Mouse (Mus musculus): ENCODE results near the gene Nup37. TPM values are rescaled to one million over a fixed set of nuclear protein-coding genes. Genes with fewer than 3 reads are reported as not detected.

Nup37 gene
- 1 to 10 TPM; 7.7 to 9.5 (median 8.2) TPM for total RNA-seq (2022)

DNA sequence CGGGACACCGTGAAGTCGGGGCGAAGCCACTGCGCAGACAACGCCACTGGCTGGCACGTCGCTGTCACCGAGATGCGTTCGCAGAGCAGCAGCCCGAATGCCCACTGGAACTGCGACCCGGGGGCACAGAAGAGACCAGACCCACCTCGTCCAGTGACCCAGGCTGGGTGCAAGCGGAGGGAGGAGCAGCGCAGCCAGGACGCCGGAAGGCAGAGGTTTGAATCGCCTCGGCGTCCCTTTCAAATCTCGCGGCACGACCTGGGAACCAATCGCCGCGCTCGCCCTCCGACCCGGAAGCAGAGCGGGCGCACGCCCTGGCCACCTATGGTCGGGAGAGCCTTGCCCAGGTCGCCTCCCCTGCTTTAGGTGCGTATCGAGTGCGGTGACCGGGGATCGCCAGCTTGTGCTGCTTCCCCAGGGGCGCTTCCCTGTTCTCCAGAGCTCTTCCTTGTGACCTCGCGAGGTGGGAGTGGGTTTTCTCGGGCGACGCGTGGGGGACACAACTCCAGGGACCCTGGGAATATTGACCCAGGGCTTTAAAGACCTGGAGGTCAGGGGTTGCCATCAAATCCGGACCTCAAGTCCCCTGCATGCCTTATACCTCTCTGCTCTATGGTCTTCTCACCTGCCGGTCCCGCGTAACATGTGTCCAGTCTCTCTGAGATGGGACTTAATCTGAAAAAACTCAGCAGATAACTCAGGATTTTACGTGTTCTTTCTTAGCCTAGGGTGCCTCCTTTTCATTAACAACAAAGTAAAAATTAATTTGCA, at the start of gene Nup37, which contains the start of gene Parpbp:
Gene Nup37, plus strand, starts transcription at position 286 of the 771 bp plus-strand sequence.
Gene Parpbp, minus strand, starts transcription at position 235 of the 771 bp plus-strand sequence.
- peak; percentile 68 to 81 for DNase-seq (ENCODE audit: low spot score in 2 of 2)

DNA sequence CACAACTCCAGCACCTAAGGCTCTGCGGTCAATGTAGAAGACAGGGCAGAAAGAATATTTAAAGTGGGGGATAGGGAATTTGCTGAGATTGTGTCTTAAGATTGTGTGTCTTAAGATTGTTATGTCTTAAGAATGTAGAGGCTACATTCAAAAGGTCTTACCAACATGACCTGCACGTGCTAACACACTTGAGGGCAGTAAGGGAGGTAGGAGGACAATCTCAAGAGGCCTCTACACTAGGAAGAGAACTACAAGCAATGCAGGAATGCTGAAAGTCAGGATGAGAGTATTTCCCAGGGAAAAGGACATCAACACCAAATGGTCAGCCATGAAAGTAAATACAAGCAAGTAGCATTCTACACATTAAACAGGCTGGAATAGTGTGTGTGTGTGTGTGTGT, 40.6 kb upstream of the Nup37 start:
- no peak for DNase-seq (ENCODE audit: low spot score in 2 of 2)

DNA sequence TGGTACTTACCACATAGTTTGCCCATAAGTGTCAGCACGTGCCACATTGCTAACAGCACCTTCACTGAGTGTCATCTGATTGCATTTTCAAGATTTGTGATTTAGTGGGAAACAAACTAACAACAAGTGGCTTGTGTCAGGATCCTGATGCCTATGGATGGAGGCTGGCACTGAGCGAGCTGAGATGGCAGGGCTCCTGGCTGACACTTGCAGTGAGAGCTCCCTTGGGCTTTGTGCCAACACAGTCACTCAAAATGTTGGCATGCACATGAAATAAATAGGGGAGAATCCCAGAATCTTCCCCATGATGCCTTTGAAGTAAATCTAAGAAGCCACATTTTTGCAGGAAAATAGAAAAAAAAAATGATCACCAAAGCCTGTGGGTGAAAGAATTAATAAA, 33.5 kb upstream of the Nup37 start:
- DNase-seq (ENCODE audit: low spot score in 2 of 2): no peak

DNA sequence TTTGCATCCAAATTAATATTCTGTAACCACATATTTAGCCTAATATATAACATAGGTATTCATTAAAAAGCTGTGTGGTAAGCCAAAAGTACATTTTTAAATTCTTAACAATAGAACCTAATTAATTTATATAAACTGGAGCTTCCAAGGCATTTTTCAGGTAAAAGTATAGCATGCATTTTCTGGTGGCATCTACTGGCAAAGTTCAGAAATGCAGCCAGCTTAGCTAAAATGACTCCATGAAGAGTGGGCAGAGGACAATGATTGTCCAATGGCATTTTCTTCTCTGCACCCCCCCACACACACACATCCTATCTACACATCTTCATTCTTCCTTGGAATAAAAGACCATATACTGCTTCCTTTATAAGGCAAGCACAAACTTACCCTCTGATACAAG, 27.1 kb upstream of the Nup37 start:
- DNase-seq (ENCODE audit: low spot score in 2 of 2): no peak

DNA sequence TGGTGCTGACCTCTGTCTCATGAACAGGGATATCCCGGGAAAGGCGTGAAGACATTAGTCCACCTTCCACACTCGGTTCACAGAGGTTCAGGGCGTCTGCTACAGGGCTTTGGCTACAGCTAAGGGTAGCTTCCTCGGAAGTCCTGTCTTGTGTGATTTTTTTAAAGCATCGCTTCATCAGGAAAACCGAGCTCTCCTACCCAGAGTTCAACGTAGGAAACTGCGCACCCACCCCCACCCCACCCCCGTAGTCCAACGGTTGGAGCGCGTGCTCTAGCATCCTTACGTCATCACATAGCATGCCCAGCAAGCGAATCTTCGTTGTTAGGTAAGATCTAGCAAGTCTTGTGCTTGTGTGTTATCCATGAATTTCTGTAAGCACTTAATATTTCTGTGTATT, 11.2 kb upstream of the Nup37 start:
- no peak for DNase-seq (ENCODE audit: low spot score in 2 of 2)

DNA sequence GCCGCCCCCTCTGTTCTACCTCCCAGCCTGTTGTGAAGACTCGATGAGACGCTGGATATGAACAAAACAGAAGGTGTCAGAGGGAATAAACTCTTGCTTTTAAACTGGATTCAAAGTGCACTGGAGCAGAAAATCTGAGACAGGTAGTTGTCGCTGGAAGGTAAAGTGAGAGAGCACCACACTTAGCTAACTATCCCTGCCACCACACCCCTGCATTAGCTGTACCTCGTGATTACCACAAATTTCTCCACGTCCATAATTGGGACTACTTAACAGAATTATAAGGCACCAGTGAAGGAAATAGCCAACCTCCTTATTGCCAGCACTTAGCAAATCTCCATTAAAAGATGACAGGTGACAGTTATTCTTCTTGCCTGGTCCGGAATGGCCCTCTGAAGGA, 605 bp upstream of the Nup37 start:
- no peak for DNase-seq (ENCODE audit: low spot score in 2 of 2)

DNA sequence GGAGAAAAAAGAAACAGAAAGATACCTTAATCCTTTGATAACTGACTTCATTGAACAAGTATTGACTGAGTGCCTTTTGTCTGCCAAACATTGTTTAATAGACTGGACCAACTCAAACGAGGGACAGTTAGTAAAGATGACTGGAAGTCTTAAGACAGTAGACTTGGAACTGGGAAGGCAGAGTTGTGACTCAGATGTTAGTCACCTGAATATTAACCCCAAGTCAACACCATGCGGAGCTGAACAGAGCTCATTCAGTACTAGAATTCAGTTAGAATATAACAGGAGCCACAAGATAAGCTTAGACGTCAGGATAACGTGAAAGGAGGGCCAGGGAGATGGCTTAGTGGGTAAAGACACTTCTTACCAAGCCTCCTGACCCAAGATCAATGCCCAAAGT, 3.6 kb downstream of the Nup37 start:
- DNase-seq (ENCODE audit: low spot score in 2 of 2): no peak

DNA sequence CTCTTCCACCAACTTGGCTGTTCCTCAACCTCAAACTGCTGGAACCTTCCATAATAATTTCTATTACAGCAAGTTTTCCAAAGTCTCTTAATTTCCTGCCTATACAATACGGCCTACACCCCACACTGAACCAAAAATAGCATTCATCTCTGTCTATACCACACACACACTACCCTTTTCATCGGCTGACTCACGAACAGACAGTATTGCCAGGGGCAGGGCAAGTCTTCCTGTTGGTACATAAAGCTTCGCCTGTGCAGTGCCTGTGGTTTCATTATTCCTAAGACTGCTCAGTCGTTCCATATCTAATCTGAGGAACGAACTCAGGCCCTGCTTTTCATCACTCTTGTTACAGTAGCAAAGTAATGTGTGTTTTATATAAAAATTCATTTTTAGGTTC, 4.9 kb downstream of the Nup37 start:
- DNase-seq (ENCODE audit: low spot score in 2 of 2): no peak

DNA sequence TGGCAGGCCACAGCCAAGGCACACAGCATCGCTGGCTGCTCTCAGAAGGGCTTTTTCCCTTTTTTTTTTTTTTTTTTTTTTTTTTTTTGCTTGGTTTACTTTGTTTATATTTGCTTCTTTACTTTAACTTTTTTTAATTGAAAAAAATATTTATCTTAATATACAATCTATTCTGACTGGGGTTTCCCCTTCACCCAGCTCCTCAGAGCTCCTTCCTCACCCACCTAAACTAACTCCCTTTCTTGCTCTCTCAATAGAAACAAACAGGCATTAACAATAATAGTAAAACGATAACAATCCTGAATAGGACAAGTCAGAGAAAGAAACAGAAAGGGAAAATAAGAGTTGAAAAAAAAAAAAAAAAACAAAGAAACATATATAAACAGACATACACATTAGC, 15.3 kb downstream of the Nup37 start:
- no peak for DNase-seq (ENCODE audit: low spot score in 2 of 2)

DNA sequence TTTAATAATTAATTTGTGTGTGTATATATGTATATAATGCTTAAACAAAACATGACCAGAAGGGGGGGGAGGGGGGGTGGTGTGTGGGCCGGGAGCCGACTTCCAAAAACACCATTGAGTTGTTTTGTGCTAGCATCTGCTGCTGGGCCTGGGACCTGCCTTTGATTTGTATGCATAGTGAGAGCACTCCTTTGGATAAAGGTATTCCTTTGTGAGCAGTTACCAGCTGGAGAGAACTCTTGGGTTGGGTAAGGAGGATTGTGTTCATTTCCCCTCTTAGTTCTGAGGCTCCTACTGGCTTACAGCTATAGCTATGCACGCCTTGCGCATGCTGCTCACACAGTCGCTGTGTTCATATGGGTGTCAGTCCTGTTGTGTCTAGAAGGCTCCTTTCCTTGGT, 15.9 kb downstream of the Nup37 start:
- DNase-seq (ENCODE audit: low spot score in 2 of 2): no peak

DNA sequence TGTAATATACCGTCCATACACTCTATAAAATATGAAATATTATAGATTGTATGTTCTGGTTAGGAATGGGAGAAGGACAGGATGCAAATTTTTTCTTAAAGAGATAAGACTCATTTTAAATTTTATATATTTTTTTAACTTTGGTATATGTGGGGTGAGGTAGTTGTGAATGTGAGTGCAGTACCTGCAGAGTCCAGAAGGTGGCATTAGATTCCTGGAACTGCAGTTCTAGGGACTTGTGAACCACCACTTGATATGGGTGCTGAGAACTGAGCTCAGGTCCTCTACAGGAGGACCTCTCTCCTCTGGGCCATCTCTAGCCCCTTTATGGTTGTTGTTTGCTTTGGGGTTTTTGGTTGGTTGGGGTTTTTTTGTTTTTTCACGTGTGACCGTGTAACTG, 19.4 kb downstream of the Nup37 start:
- no peak for DNase-seq (ENCODE audit: low spot score in 2 of 2)

DNA sequence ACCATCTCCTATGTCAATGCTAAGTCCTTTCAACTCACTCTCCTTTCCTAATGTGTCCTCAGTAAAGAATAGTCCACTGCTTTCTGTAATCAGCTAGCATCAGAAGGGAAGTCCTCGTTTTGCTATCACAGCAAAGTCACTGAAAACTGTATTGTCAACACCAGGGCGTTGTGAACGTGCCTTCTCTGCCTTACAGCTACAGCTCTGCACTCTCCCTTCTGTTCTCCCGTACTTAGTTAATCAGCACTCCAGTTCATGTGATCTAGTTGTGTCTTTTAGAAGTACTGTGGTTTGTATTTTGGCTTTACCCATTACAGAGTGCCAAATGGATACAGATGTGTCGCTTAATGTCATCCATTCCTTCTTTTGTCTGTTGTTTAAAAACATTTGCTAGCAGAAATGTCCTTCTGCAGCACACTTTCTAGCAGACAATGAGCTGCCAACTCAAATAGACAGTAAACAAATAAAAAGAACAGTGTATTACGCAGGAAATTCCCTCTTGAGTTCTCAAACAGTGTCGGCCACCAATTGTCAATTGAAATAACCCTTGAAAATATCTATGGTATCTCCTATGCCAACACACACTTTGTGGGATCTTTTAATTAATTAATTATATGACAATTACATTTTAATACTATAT, 20.8 kb downstream of the Nup37 start:
- no peak for DNase-seq (ENCODE audit: low spot score in 2 of 2)

DNA sequence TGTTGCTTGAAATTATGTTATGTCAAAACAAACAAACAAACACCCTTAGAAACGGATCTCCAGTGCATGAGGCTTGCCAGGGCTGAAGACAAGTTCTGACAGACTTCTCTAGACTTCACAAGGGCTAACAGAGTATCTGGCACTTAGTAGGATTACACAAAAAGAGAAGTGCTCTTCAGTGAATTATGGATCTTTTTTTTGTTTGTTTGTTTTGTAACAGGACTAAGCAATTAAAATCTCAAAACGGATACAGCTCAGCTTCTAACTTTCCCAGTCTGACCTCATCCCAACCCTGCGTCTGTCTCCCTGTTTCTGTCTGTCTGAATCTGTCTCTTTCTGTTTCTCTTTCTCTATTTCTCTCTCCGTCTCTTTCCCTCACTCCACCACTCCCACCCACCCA, 53.7 kb downstream of the Nup37 start:
- DNase-seq (ENCODE audit: low spot score in 2 of 2): no peak

DNA sequence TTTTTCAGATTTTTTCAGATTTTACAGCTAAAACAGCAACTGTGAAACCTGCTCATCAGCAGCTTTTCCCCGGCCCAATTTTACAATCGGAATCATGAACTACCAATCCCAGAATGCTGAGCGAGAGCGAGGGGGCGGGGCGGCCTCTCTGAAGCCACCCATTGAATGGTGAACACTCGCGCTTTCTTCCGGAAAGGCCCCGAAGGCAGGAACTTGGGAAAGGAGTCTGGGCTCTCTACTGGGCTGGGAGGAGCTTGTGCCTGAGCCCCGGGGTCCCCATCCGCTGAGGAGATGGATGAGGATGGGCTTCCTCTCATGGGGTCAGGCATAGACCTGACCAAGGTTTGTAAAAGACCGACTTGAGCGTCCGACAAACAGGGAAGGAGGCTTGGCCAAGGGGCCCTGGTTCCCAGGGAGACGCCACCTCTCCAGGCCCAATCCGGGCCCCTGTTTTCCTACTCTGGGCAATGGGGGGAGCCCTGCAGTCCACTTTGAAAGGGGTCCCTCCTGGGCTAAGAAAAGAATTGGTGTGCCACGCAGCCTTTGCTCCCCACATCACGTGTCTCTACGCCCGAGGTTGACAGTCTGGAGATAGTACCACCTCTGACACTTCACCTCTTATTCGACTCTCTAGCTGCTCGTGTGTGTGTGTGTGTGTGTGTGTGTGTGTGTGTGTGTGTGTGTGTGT, 54.3 kb downstream of the Nup37 start, which contains the start of gene Washc3:
Gene Washc3, plus strand, starts transcription at position 143 of the 688 bp plus-strand sequence.
- peak; percentile 88 to 89 for DNase-seq (ENCODE audit: low spot score in 2 of 2)

DNA sequence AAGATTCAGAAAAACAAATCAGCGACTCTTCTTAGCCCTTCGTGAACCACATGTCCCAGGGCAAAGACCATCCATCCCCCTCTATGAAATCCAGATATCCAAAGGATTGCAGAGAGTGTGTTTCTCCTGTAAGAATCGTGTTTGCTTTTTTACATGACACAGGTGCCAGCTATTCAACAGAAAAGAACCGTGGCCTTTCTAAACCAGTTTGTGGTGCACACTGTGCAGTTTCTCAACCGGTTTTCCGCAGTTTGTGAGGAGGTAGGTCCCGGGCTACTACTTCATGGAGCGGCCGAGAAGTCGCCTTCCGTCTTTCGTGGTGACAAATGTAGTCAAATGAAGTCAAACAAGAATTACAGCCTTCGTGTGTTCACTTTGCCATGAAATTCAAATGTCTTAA, 54.9 kb downstream of the Nup37 start:
- no peak for DNase-seq (ENCODE audit: low spot score in 2 of 2)

DNA sequence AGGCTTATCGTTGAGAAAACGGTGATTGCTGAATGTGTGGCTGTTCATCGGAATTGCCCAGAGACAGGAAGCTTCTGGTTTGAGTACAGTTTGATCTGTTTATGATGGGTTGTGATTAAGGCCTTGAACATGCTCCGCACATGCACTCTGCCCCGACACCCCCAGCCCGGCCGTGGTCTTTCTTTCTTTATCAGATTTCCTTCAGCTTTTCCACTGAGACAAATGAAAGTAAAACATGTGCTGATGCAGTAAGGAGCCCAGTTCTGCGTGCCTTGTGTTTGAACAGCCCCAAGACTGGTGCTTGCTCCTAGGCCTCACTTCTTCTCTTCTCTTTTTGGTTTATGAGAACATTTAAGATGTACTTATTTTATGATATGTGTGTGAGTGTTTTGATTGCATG, 55.8 kb downstream of the Nup37 start:
- DNase-seq (ENCODE audit: low spot score in 2 of 2): no peak

DNA sequence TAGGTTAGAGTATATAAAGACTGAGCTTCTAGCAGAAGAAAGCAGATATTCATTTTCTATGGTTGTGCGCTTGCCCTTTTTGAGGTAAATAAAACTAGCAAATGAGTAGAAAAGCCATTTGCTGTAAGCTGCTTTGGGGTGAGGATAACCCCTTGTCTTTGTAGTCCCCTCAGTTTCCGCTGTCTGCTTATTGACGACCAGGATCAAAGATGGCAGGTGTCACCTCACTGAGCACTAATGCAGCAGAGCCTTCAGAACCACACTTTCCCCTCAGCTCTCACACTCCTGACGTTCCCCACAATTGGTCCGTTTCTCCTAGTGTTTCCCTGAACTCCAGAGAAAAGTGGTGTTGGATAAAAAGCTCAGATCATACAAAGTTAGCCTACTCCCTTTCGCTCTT, 56.4 kb downstream of the Nup37 start:
- no peak for DNase-seq (ENCODE audit: low spot score in 2 of 2)

DNA sequence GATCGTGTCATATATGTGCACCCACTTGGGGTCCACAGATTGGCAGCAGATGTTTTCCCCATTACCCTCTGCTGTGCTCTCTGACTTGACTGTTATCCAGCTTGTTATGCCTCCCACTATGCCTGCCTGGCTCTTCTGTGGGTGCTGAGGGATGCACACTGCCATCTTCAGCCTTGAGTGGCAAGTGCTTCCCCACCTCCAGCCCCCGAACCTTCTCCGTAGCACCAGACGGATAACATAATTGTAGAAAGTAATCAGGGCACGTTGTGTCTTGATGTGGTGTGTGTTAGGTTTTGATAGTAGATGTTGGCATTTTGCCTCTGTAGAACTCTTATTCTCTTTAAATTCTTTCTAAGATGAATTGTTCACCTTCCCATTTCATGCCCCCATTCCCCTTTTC, 65.9 kb downstream of the Nup37 start:
- DNase-seq (ENCODE audit: low spot score in 2 of 2): no peak

DNA sequence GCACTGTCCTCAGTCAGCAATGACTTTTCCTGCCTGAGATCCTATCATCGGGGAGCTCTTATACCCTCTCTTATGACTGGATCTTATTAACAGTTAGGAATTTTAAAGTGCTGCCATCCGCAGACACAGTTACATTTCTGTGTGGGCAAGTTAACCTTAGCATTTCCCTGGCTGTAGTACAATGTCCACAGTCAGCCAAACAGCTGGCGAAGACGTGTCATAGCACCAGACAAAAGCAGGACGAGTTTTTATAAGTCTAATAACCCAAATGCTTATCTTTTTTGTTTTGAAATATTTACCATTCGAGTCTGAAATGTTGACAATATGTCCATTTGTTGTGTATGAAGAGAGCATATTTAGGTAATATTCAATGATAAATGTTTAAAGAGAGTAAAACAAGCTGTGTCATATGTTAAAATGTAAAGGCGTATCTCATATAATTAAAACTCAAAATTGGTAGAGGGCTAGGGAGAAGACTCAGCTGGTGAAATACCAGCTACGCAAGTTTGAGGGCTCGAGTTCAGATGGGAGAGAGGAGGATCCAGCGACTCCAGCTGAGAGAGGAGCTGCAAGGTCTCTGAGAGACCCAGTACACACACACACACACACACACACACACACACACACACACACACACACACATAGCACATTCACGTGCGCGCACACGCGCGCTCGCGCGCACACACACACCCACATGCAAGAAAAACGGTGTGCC, 68.2 kb downstream of the Nup37 start:
- DNase-seq (ENCODE audit: low spot score in 2 of 2): no peak

DNA sequence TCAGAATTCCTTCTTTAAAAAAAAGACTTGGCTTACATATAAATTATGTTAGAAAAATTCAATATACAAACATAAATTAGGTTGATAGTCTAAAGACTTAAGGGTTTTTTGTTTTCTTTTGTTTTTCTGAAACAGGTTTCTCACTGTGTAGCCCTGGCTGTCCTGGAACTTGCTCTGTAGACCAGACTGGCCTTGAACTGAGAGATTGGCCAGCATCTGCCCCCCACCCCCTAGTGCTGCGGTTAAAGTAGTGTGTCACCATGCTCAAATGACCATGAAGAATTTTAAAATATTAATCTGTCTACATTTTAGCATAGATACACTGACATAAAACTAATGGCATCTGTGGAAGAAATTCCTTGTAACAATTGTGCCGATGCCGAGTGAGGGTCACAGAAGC, 71.4 kb downstream of the Nup37 start:
- no peak for DNase-seq (ENCODE audit: low spot score in 2 of 2)

DNA sequence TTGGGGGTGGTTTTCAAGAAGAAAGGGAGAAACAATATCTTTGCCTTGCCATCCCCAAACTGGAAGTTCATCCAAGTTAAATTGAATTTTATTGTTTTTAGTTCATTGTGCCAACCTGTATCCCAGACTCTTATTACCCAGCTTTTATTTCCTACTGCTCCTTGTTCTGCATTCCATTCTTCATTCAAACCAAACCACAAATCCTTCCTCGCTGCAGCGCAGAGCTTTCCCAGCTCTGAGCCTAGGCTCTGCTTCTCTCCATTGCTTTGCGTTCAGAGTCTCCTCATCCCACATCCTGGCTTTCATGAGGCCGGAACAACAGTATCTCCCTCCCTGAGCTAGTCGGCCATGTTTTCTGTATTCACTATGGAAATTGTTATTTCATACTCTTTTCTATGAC, 74.9 kb downstream of the Nup37 start:
- DNase-seq (ENCODE audit: low spot score in 2 of 2): no peak

DNA sequence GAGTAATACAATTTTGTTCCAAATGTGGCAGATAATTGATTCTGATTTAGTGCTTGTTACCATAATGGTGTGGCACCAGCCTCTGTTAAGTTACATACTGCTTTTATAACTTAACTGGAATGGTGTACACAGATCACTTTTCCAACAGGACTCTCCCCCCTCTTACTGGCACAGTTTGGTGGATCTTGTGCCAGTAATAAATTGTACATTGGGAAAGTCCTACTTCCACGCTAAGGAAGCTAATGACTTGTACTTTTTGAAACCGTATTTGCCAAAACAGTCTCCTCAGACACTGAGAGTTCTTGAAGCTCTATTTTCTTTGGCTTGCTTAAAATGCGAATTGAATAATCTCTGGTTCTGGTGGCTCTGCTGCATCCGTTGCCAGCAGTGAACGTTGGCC, 78.6 kb downstream of the Nup37 start:
- DNase-seq (ENCODE audit: low spot score in 2 of 2): no peak

Measured in left cerebral cortex, adult 8-10 months (tissue).